Mouse (Mus musculus) lung, embryonic 14.5 days (tissue): Measurements from ENCODE around the gene C530008M17Rik. TPM values are rescaled to one million over a fixed set of nuclear protein-coding genes. Genes with fewer than 3 reads are reported as not detected.
A peak's percentile ranks its signal among the peaks of the same experiment; 100 is the strongest.

Experiments used
- ATAC-seq: fragments of 200-750 bp; cut with Nextera tagmentation; 2 replicates; pipeline ENCODE4 v1.8.0; 2017; ENCODE audit warnings: mild to moderate bottlenecking, moderate TSS enrichment, moderate library complexity; ENCODE audit not compliant: insufficient read depth
- DNase-seq: peaks from one replicate; pipeline ENCODE4 v3.0.0-alpha.2; 2015
- H3K27ac ChIP-seq: fragments of 300-500 bp; sonication (generic); 2 replicates; pipeline ENCODE4 v1.5.1; 2014; ENCODE audit warnings: low read depth, mild to moderate bottlenecking, moderate library complexity
- H3K27me3 ChIP-seq: fragments of 300-500 bp; sonication (generic); 2 replicates; pipeline ENCODE4 v1.6.1; 2014; ENCODE audit warnings: low read length, control low read depth; ENCODE audit not compliant: insufficient read depth
- H3K36me3 ChIP-seq: fragments of 300-500 bp; sonication (generic); 2 replicates; pipeline ENCODE4 v1.6.1; 2014; ENCODE audit warnings: control low read depth; ENCODE audit not compliant: insufficient read depth
- H3K4me1 ChIP-seq: fragments of 300-500 bp; sonication (generic); 2 replicates; pipeline ENCODE4 v1.6.1; 2014; ENCODE audit warnings: antibody characterized with exemption, control low read depth; ENCODE audit not compliant: insufficient read depth
- H3K4me2 ChIP-seq: fragments of 300-500 bp; sonication (generic); 2 replicates; pipeline ENCODE4 v1.6.1; 2014; ENCODE audit warnings: mild to moderate bottlenecking
- H3K4me3 ChIP-seq: fragments of 300-500 bp; sonication (generic); 2 replicates; pipeline ENCODE4 v1.5.1; 2014; ENCODE audit warnings: low read depth, low read length
- H3K9ac ChIP-seq: fragments of 300-500 bp; sonication (generic); 2 replicates; pipeline ENCODE4 v1.6.1; 2014
- H3K9me3 ChIP-seq: fragments of 300-500 bp; sonication (generic); 2 replicates; pipeline ENCODE4 v1.6.1; 2016; ENCODE audit warnings: low read depth, low read length, control low read depth
- CTCF ChIP-seq: IDR thresholded peaks from 2 replicates; pipeline ENCODE4 v1.5.1; 2016; ENCODE audit warnings: antibody characterized with exemption, low read depth
- WGBS: fragments of 180-500 bp; shearing (Covaris S2); extraction: QIAGEN DNeasy Blood & Tissue Kit; methylation state at CpG from one replicate; pipeline ENCODE4 v1.1.7; 2014; 5-methylcytosine and 5-hydroxymethylcytosine counted together
- polyA plus RNA-seq: library from polyadenylated mRNA; unstranded; fragments of >200 nt; fragmentation: Nextera tagmentation; extraction: Ambion mirVana; gene quantifications from 2 replicates; pipeline ENCODE4 v1.2.1, GENCODE M21; 2014

Gene C530008M17Rik
- polyA plus RNA-seq, 1 experiment from 2014 or later, result 14.8 TPM

GRCm38 (mm10) chr5:76868693-76869286 is 212.5 kb downstream of the C530008M17Rik start:
- DNase-seq, result peak; percentile 70
- H3K9me3 ChIP-seq, result no peaks in the 10 kb centered on the region
- no peak overlapping the region for H3K27ac ChIP-seq
- H3K4me3 ChIP-seq, result peak overlapping the region; percentile 25
- ATAC-seq, result peak; percentile 86
- H3K36me3 ChIP-seq, result peaks cover 30% of the 10 kb centered on the region
- H3K4me1 ChIP-seq, result no peaks in the 10 kb centered on the region; the same call in 1 of the 2 replicates
- WGBS, result 31% methylated on average over 16 of the region's 16 CpGs
- peak overlapping the region; percentile 32; the same call in 1 of the 2 replicates for H3K9ac ChIP-seq
- no peaks in the 10 kb centered on the region for H3K27me3 ChIP-seq
- no peak for TF ChIP-seq CTCF
- H3K4me2 ChIP-seq, result peak overlapping the region; percentile 55

DNA sequence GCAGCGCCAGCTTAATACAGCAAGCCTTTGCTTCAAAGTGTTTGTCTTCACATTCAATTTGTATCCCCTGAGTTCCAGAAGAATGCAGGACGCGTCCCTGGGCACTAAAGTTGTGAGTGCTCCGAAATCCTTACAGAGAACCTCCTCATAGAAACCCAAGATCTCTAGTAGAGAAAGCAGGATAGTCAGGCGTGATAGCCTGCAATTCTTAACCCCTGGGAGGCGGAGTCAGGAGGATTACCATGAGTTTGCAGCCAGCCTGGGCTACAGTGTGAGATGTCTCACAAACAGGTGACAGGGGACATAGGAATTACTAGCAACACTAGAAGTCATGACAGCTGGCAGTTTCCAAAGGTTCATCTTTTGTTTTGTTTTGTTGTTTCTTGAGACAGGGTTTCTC is 213.2 kb downstream of the C530008M17Rik start:
- H3K4me2 ChIP-seq, result peak overlapping the region; percentile 55
- no peak overlapping the region for H3K27ac ChIP-seq
- DNase-seq (no peak), ATAC-seq (no peak)
- H3K4me1 ChIP-seq, result no peaks in the 10 kb centered on the region; the same call in 1 of the 2 replicates
- no peak overlapping the region; the same call in 1 of the 2 replicates for H3K9ac ChIP-seq
- no peaks in the 10 kb centered on the region for H3K27me3 ChIP-seq
- no peaks in the 10 kb centered on the region for H3K9me3 ChIP-seq
- peak overlapping the region; percentile 25; the same call in 1 of the 2 replicates for H3K4me3 ChIP-seq
- peaks cover 34% of the 10 kb centered on the region for H3K36me3 ChIP-seq
- 65% methylated on average over 6 of the region's 6 CpGs for WGBS
- no peak for TF ChIP-seq CTCF

- Histone ChIP-seq H3K9ac (no peak overlapping the region), H3K4me1 (no peaks in the 10 kb centered on the region), H3K9me3 (no peaks in the 10 kb centered on the region), H3K4me2 (no peak overlapping the region), H3K36me3 (peaks cover 42% of the 10 kb centered on the region), H3K27me3 (no peaks in the 10 kb centered on the region), H3K27ac (no peak overlapping the region), H3K4me3 (no peak overlapping the region)
- WGBS, result 82% methylated on average over 25 of the region's 25 CpGs
- ATAC-seq, result no peak
- no peak for DNase-seq
- TF ChIP-seq CTCF, result no peak
These were observed 219.9 kb downstream of the C530008M17Rik start for GRCm38 (mm10) chr5:76876106-76876758.

GRCm38 (mm10) chr5:76884107-76884506 is 227.8 kb downstream of the C530008M17Rik start:
- no peak for DNase-seq
- no peaks in the 10 kb centered on the region for H3K4me1 ChIP-seq
- no peak overlapping the region for H3K27ac ChIP-seq
- no peak overlapping the region for H3K4me3 ChIP-seq
- no peaks in the 10 kb centered on the region for H3K9me3 ChIP-seq
- no peak for ATAC-seq
- no peak overlapping the region for H3K4me2 ChIP-seq
- peaks cover 56% of the 10 kb centered on the region for H3K36me3 ChIP-seq
- no peak overlapping the region for H3K9ac ChIP-seq
- H3K27me3 ChIP-seq, result no peaks in the 10 kb centered on the region
- WGBS, result 90% methylated on average over 1 of the region's 1 CpGs
- no peak for TF ChIP-seq CTCF

DNA sequence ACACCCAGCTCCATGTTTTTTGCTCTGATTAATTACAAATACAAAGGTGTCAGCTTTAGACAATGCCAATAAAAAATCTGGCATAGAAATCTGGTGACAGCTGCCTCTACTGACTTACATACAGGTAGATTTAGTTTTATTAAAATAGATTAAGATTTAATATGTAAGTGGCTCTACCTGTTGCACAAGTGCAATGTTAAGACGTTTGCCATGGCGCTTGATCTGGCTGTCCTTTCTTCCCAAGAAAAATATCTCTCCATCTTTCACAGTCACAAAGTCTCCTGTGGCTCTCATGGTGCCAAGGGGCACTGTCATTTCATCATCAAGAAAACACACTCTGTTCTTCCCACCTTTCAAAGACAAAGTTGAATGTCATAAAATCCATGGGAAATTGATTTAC is 230.7 kb downstream of the C530008M17Rik start:
- WGBS, result 92% methylated on average over 2 of the region's 2 CpGs
- DNase-seq (no peak), ATAC-seq (no peak)
- H3K4me3 ChIP-seq, result no peak overlapping the region
- H3K27me3 ChIP-seq, result no peaks in the 10 kb centered on the region
- H3K9me3 ChIP-seq, result no peaks in the 10 kb centered on the region
- no peak overlapping the region for H3K27ac ChIP-seq
- no peak overlapping the region for H3K9ac ChIP-seq
- H3K36me3 ChIP-seq, result peaks cover 68% of the 10 kb centered on the region
- H3K4me1 ChIP-seq, result no peaks in the 10 kb centered on the region
- no peak overlapping the region for H3K4me2 ChIP-seq
- no peak for TF ChIP-seq CTCF

DNA sequence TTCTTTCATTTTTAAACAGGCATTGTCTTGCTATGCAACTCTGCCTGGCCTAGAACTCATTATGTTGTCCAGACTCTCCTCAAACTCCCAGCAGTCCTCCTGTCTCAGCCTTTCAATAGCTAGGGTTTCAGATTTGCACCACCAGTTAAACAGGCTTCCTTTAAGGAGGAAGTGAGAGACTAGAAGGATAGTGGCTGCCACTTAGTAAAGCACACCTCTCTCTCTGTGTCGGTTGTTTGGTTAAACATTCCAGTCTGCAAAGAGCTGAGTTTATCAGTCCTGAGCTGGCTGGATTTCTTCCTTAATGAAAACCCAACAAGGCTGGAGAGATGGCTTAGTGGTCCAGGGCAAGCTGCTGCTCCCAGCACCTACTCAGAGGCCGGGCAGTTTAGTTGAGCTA is 236.3 kb downstream of the C530008M17Rik start:
- no peaks in the 10 kb centered on the region for H3K4me1 ChIP-seq
- 36% methylated on average over 2 of the region's 2 CpGs for WGBS
- no peaks in the 10 kb centered on the region for H3K9me3 ChIP-seq
- H3K4me3 ChIP-seq, result no peak overlapping the region
- TF ChIP-seq CTCF, result no peak
- H3K36me3 ChIP-seq, result peaks cover 44% of the 10 kb centered on the region
- H3K4me2 ChIP-seq, result no peak overlapping the region
- no peak overlapping the region for H3K9ac ChIP-seq
- no peak for ATAC-seq
- no peak overlapping the region for H3K27ac ChIP-seq
- H3K27me3 ChIP-seq, result no peaks in the 10 kb centered on the region
- DNase-seq, result peak; percentile 13

- no peak overlapping the region for H3K4me2 ChIP-seq
- no peaks in the 10 kb centered on the region for H3K9me3 ChIP-seq
- WGBS, result 70% methylated on average over 2 of the region's 2 CpGs
- no peak overlapping the region for H3K4me3 ChIP-seq
- no peaks in the 10 kb centered on the region for H3K27me3 ChIP-seq
- H3K4me1 ChIP-seq, result no peaks in the 10 kb centered on the region
- H3K36me3 ChIP-seq, result peaks cover 48% of the 10 kb centered on the region
- no peak overlapping the region for H3K9ac ChIP-seq
- no peak overlapping the region for H3K27ac ChIP-seq
- DNase-seq (no peak), ATAC-seq (no peak)
- TF ChIP-seq CTCF, result no peak
These were observed 236.8 kb downstream of the C530008M17Rik start for GRCm38 (mm10) chr5:76893084-76893483.
